Mouse (Mus musculus) liver, embryonic 11.5 days (tissue): ENCODE results near the gene Cog5. TPM values are rescaled to one million over a fixed set of nuclear protein-coding genes. Genes with fewer than 3 reads are reported as not detected.

Experiments
- ATAC-seq: fragments of 200-750 bp; cut with Nextera tagmentation; replicated peaks from 2 replicates; pipeline ENCODE4 v1.8.0; 2017; ENCODE audit warnings: moderate number of reproducible peaks, mild to moderate bottlenecking, moderate TSS enrichment, moderate library complexity; ENCODE audit not compliant: low FRiP score
- DNase-seq: peaks from one replicate; pipeline ENCODE4 v3.0.0-alpha.2; 2017; ENCODE audit warnings: low spot score
- H3K27ac ChIP-seq: fragments of 300-500 bp; sonication (generic); 2 replicates; pipeline ENCODE4 v1.5.1; 2014; ENCODE audit warnings: mild to moderate bottlenecking, low read depth, low read length, control low read depth
- H3K27me3 ChIP-seq: fragments of 300-500 bp; sonication (generic); replicated peaks from 2 replicates; pipeline ENCODE4 v1.6.1; 2014; ENCODE audit warnings: low read length, mixed read lengths; ENCODE audit not compliant: control insufficient read depth, insufficient read depth
- H3K36me3 ChIP-seq: fragments of 300-500 bp; sonication (generic); 2 replicates; pipeline ENCODE4 v1.6.1; 2014; ENCODE audit warnings: mild to moderate bottlenecking, low read length, moderate library complexity, mixed read lengths; ENCODE audit not compliant: control insufficient read depth, insufficient read depth
- H3K4me1 ChIP-seq: fragments of 300-500 bp; sonication (generic); replicated peaks from 2 replicates; pipeline ENCODE4 v1.6.1; 2014; ENCODE audit warnings: low read length, mixed read lengths; ENCODE audit not compliant: control insufficient read depth, insufficient read depth
- H3K4me2 ChIP-seq: fragments of 300-500 bp; sonication (generic); 2 replicates; pipeline ENCODE4 v1.6.1; 2014; ENCODE audit warnings: mild to moderate bottlenecking, control low read depth, moderate library complexity
- H3K4me3 ChIP-seq: fragments of 300-500 bp; sonication (generic); 2 replicates; pipeline ENCODE4 v1.5.1; 2014; ENCODE audit warnings: low read depth, low read length, control low read depth
- H3K9ac ChIP-seq: fragments of 300-500 bp; sonication (generic); 2 replicates; pipeline ENCODE4 v1.6.1; 2014; ENCODE audit warnings: low read depth, low read length, control low read depth
- H3K9me3 ChIP-seq: fragments of 300-500 bp; sonication (generic); 2 replicates; pipeline ENCODE4 v1.6.1; 2016; ENCODE audit warnings: low read length, inconsistent platforms, mixed read lengths; ENCODE audit not compliant: control insufficient read depth
- WGBS: fragments of 180-500 bp; shearing (Covaris S2); extraction: QIAGEN DNeasy Blood & Tissue Kit; methylation state at CpG from one replicate; pipeline ENCODE4 v1.1.7; 2014; 5-methylcytosine and 5-hydroxymethylcytosine counted together
- polyA plus RNA-seq: library from polyadenylated mRNA; unstranded; fragments of >200 nt; fragmentation: Nextera tagmentation; extraction: Ambion mirVana; gene quantifications from 2 replicates; pipeline ENCODE4 v1.2.1, GENCODE M21; 2014

The Cog5 gene
- polyA plus RNA-seq, 1 experiment from 2014 or later = 23.3 TPM

DNA sequence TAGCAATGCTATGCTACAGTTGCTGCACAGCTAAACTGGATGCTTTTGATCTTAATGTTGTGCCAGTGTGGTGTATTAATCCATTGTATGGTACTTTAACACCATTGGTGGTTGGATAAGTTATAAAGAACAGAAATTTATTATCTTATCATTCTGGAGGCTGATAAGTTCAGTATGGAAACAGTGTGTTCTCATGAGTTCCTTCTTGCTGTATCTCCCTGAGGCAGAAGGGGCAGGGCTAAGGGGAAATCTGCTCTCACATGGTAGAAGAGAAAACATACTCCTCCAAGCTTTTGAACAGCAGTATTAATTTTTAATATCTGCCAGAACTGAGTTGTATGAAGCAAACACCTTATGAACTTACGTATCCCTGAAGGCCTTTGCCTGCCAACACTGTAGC, 38.6 kb downstream of the Cog5 start:
- ATAC-seq (no peak), DNase-seq (no peak)
- H3K4me1 ChIP-seq = peaks cover 4% of the 10 kb centered on the region; the same call in 1 of the 2 replicates
- H3K9ac ChIP-seq = no peak overlapping the region
- no peaks in the 10 kb centered on the region for H3K27me3 ChIP-seq
- H3K9me3 ChIP-seq = no peaks in the 10 kb centered on the region
- H3K36me3 ChIP-seq = no peaks in the 10 kb centered on the region
- no peak overlapping the region for H3K27ac ChIP-seq
- H3K4me3 ChIP-seq = no peak overlapping the region
- no peak overlapping the region for H3K4me2 ChIP-seq
- 85% methylated on average over 1 of the region's 1 CpGs for WGBS

DNA sequence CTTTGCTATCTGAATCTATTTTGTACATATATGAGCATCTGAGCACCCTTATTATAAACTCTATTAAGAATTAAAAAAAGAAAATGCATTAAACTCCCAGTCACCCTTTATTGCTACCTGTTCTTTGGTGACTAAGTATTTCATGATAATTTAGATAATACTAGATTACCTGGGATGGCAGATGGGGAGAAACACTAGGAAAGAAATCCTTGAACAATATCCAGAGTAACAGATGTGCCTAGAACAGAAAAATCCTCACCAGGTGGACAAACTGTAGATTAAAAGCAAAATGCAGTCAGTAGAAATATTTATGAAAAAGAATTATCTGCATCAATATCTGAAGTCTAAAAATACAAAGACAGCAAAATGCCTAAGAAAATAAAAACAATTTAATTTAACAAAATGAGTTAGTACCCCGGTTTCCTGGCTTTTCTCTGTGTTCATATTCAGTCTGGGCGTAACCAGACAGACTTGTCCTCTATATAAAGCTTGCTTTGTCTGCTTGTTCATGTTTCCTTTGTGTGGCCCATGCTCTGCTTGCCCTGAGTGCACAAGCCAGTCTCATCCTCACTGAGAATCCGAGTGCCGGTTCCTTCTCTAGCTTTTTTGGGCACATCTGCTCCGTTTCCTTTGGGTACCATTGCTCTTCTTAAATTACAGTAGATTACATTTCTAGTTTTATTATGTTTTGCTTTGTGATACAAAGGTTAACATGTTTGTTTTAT, 46.1 kb downstream of the Cog5 start:
- Histone ChIP-seq H3K4me1 (no peaks in the 10 kb centered on the region), H3K9ac (no peak overlapping the region), H3K27ac (no peak overlapping the region), H3K9me3 (no peaks in the 10 kb centered on the region), H3K4me2 (no peak overlapping the region), H3K36me3 (no peaks in the 10 kb centered on the region), H3K27me3 (no peaks in the 10 kb centered on the region), H3K4me3 (no peak overlapping the region)
- no peak for ATAC-seq
- 88% methylated on average over 5 of the region's 5 CpGs for WGBS
- DNase-seq = no peak

- ATAC-seq (no peak), DNase-seq (no peak)
- H3K36me3 ChIP-seq = no peaks in the 10 kb centered on the region
- no peak overlapping the region for H3K27ac ChIP-seq
- H3K4me3 ChIP-seq = no peak overlapping the region
- H3K9ac ChIP-seq = no peak overlapping the region
- no peaks in the 10 kb centered on the region for H3K27me3 ChIP-seq
- no peaks in the 10 kb centered on the region for H3K4me1 ChIP-seq
- 88% methylated on average over 5 of the region's 5 CpGs for WGBS
- no peaks in the 10 kb centered on the region for H3K9me3 ChIP-seq
- H3K4me2 ChIP-seq = no peak overlapping the region
These were observed 46.7 kb downstream of the Cog5 start for GRCm38 (mm10) chr12:31701411-31701810.

- Histone ChIP-seq H3K4me3 (no peak overlapping the region), H3K27ac (no peak overlapping the region), H3K36me3 (no peaks in the 10 kb centered on the region), H3K4me1 (no peaks in the 10 kb centered on the region), H3K9ac (no peak overlapping the region), H3K27me3 (no peaks in the 10 kb centered on the region), H3K9me3 (no peaks in the 10 kb centered on the region), H3K4me2 (no peak overlapping the region)
- no peak for ATAC-seq
- 67% methylated on average over 6 of the region's 6 CpGs for WGBS
- DNase-seq = no peak
These were observed 49.2 kb downstream of the Cog5 start for GRCm38 (mm10) chr12:31703904-31704303.

DNA sequence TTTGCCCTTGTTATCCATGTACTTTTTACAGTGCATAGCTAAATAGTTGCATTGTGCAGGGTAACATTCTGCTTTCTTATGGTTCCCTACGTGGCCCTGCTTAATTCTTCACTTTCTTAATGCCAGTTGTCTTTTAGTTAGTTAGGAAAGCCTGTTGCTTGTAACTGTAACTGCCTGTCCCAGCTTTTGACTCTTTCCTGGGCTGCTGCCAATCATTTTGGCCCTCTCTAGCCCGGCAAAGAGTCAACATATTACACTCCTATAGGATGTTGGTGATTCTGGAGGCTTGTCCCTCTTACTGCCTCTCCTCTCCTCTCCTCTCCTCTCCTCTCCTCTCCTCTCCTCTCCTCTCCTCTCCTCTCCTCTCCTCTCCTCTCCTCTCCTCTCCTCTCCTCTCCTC, 51.5 kb downstream of the Cog5 start:
- no peak overlapping the region for H3K4me2 ChIP-seq
- ATAC-seq (no peak), DNase-seq (no peak)
- WGBS = 61% methylated on average over 2 of the region's 2 CpGs
- H3K27ac ChIP-seq = no peak overlapping the region
- no peak overlapping the region for H3K9ac ChIP-seq
- H3K27me3 ChIP-seq = no peaks in the 10 kb centered on the region
- no peaks in the 10 kb centered on the region for H3K4me1 ChIP-seq
- H3K4me3 ChIP-seq = no peak overlapping the region
- H3K9me3 ChIP-seq = no peaks in the 10 kb centered on the region
- H3K36me3 ChIP-seq = no peaks in the 10 kb centered on the region

GRCm38 (mm10) chr12:31707531-31707930, 52.9 kb downstream of the Cog5 start:
- no peak for DNase-seq
- no peak for ATAC-seq
- H3K27me3 ChIP-seq = no peaks in the 10 kb centered on the region
- H3K9ac ChIP-seq = no peak overlapping the region
- WGBS = 71% methylated on average over 1 of the region's 1 CpGs
- no peak overlapping the region for H3K4me3 ChIP-seq
- H3K4me2 ChIP-seq = no peak overlapping the region
- H3K4me1 ChIP-seq = no peaks in the 10 kb centered on the region
- H3K36me3 ChIP-seq = no peaks in the 10 kb centered on the region
- H3K27ac ChIP-seq = no peak overlapping the region
- no peaks in the 10 kb centered on the region for H3K9me3 ChIP-seq

GRCm38 (mm10) chr12:31709665-31710064, 55.0 kb downstream of the Cog5 start:
- Histone ChIP-seq H3K27ac (no peak overlapping the region), H3K4me1 (no peaks in the 10 kb centered on the region), H3K4me2 (no peak overlapping the region), H3K4me3 (no peak overlapping the region), H3K27me3 (no peaks in the 10 kb centered on the region), H3K9me3 (no peaks in the 10 kb centered on the region), H3K36me3 (no peaks in the 10 kb centered on the region), H3K9ac (no peak overlapping the region)
- ATAC-seq (no peak), DNase-seq (no peak)
- WGBS = 92% methylated on average over 6 of the region's 6 CpGs

DNA sequence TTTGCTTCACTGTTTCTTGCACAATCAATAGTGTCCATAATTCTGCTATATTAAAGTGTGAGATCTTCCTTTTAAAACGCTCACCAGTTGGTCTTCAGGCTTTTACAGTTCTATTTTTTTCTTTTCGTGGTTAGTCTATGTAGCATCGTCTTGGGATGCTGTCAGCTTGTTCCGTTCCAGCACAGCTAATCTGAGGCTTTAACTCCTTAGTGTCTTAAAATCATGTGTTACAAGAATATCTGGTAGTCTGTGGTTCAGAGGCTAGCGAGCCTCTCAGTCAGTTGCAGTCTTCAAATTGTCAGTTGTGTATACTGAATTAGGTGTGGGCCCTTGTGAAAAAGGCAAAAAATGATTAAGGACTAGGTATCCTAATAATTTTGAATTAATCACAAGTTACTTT, 57.6 kb downstream of the Cog5 start:
- DNase-seq = no peak
- no peak for ATAC-seq
- Histone ChIP-seq H3K9me3 (no peaks in the 10 kb centered on the region), H3K9ac (no peak overlapping the region), H3K27me3 (no peaks in the 10 kb centered on the region), H3K4me3 (no peak overlapping the region), H3K4me2 (no peak overlapping the region), H3K4me1 (no peaks in the 10 kb centered on the region), H3K27ac (no peak overlapping the region), H3K36me3 (no peaks in the 10 kb centered on the region)
- WGBS = 52% methylated on average over 5 of the region's 5 CpGs

DNA sequence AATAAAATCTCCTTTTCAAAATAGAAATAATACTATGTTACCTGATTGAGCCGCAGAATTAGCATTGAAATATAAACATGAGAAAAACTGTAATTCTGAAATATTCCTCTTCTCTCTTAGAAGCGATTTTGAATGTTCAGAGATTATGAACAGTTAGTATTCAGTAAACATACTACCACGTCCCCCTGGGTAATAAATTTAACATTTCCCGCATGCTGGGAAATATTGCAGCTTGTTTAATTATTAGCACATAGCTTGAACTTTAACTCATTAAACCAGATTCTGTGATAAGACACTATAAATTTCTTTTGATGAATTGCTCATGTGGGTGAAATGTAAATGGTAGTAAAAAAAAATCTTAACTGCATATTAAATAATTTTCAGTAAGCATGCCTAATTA, 58.1 kb downstream of the Cog5 start:
- WGBS = 87% methylated on average over 4 of the region's 4 CpGs
- Histone ChIP-seq H3K9ac (no peak overlapping the region), H3K9me3 (no peaks in the 10 kb centered on the region), H3K36me3 (no peaks in the 10 kb centered on the region), H3K27me3 (no peaks in the 10 kb centered on the region), H3K27ac (no peak overlapping the region), H3K4me1 (no peaks in the 10 kb centered on the region), H3K4me2 (no peak overlapping the region), H3K4me3 (no peak overlapping the region)
- no peak for DNase-seq
- no peak for ATAC-seq
